Mouse (Mus musculus): ENCODE measurements around the gene Tiam2. TPM values are rescaled to one million over a fixed set of nuclear protein-coding genes. Genes with fewer than 3 reads are reported as not detected.

The Tiam2 gene
- polyA plus RNA-seq, 1 experiment from 2014 or later = 3.2 TPM

- Histone ChIP-seq H3K9ac (ENCODE audit: low read depth, low read length) (no peak overlapping the region), H3K9me3 (replicated peaks; ENCODE audit: control insufficient read depth, low read length) (no peaks in the 10 kb centered on the region), H3K4me3 (ENCODE audit: low read depth, low read length) (no peak overlapping the region), H3K4me1 (ENCODE audit: control insufficient read depth, insufficient read depth, low read length) (no peaks in the 10 kb centered on the region), H3K27ac (ENCODE audit: low read depth, low read length) (no peak overlapping the region), H3K36me3 (ENCODE audit: control insufficient read depth, insufficient read depth, low read length) (no peaks in the 10 kb centered on the region), H3K27me3 (ENCODE audit: control insufficient read depth, insufficient read depth, low read length) (peaks cover 6% of the 10 kb centered on the region; the same call in 1 of the 2 replicates), H3K4me2 (no peak overlapping the region)
- ATAC-seq (replicated peaks; ENCODE audit: insufficient number of reproducible peaks, low FRiP score, low TSS enrichment) = no peak
- 75% methylated on average over 7 of the region's 7 CpGs for WGBS (ENCODE audit: insufficient replicate concordance)
Observed at GRCm38 (mm10) chr17:3331721-3332461, 5.5 kb downstream of the Tiam2 start.

- Histone ChIP-seq H3K27me3 (ENCODE audit: control insufficient read depth, insufficient read depth, low read length) (no peaks in the 10 kb centered on the region), H3K9ac (ENCODE audit: low read depth, low read length) (no peak overlapping the region), H3K36me3 (ENCODE audit: control insufficient read depth, insufficient read depth, low read length) (no peaks in the 10 kb centered on the region), H3K4me3 (ENCODE audit: low read depth, low read length) (no peak overlapping the region), H3K9me3 (replicated peaks; ENCODE audit: control insufficient read depth, low read length) (no peaks in the 10 kb centered on the region), H3K4me2 (no peak overlapping the region), H3K4me1 (ENCODE audit: control insufficient read depth, insufficient read depth, low read length) (no peaks in the 10 kb centered on the region), H3K27ac (ENCODE audit: low read depth, low read length) (no peak overlapping the region)
- 78% methylated on average over 7 of the region's 7 CpGs for WGBS (ENCODE audit: insufficient replicate concordance)
- ATAC-seq (replicated peaks; ENCODE audit: insufficient number of reproducible peaks, low FRiP score, low TSS enrichment) = no peak
Observed at GRCm38 (mm10) chr17:3336161-3336739, 9.9 kb downstream of the Tiam2 start.

- Histone ChIP-seq H3K27me3 (ENCODE audit: control insufficient read depth, insufficient read depth, low read length) (no peaks in the 10 kb centered on the region), H3K4me3 (ENCODE audit: low read depth, low read length) (no peak overlapping the region), H3K4me1 (ENCODE audit: control insufficient read depth, insufficient read depth, low read length) (no peaks in the 10 kb centered on the region), H3K36me3 (ENCODE audit: control insufficient read depth, insufficient read depth, low read length) (no peaks in the 10 kb centered on the region), H3K27ac (ENCODE audit: low read depth, low read length) (no peak overlapping the region), H3K4me2 (no peak overlapping the region), H3K9me3 (replicated peaks; ENCODE audit: control insufficient read depth, low read length) (no peaks in the 10 kb centered on the region), H3K9ac (ENCODE audit: low read depth, low read length) (no peak overlapping the region)
- 87% methylated on average over 7 of the region's 7 CpGs for WGBS (ENCODE audit: insufficient replicate concordance)
- no peak for ATAC-seq (replicated peaks; ENCODE audit: insufficient number of reproducible peaks, low FRiP score, low TSS enrichment)
Observed at GRCm38 (mm10) chr17:3336887-3337524, 10.6 kb downstream of the Tiam2 start.

GRCm38 (mm10) chr17:3337525-3337888 lies 11.1 kb downstream of the Tiam2 start:
- H3K4me2 ChIP-seq = no peak overlapping the region
- no peaks in the 10 kb centered on the region for H3K4me1 ChIP-seq (ENCODE audit: control insufficient read depth, insufficient read depth, low read length)
- no peak overlapping the region for H3K27ac ChIP-seq (ENCODE audit: low read depth, low read length)
- H3K9me3 ChIP-seq (replicated peaks; ENCODE audit: control insufficient read depth, low read length) = no peaks in the 10 kb centered on the region
- no peaks in the 10 kb centered on the region for H3K36me3 ChIP-seq (ENCODE audit: control insufficient read depth, insufficient read depth, low read length)
- H3K4me3 ChIP-seq (ENCODE audit: low read depth, low read length) = no peak overlapping the region
- H3K9ac ChIP-seq (ENCODE audit: low read depth, low read length) = no peak overlapping the region
- H3K27me3 ChIP-seq (ENCODE audit: control insufficient read depth, insufficient read depth, low read length) = no peaks in the 10 kb centered on the region
- WGBS (ENCODE audit: insufficient replicate concordance) = 81% methylated on average over 4 of the region's 4 CpGs
- ATAC-seq (replicated peaks; ENCODE audit: insufficient number of reproducible peaks, low FRiP score, low TSS enrichment) = no peak

- Histone ChIP-seq H3K27me3 (ENCODE audit: control insufficient read depth, insufficient read depth, low read length) (no peaks in the 10 kb centered on the region), H3K4me3 (ENCODE audit: low read depth, low read length) (no peak overlapping the region), H3K27ac (ENCODE audit: low read depth, low read length) (no peak overlapping the region), H3K36me3 (ENCODE audit: control insufficient read depth, insufficient read depth, low read length) (no peaks in the 10 kb centered on the region), H3K9ac (ENCODE audit: low read depth, low read length) (no peak overlapping the region), H3K9me3 (replicated peaks; ENCODE audit: control insufficient read depth, low read length) (no peaks in the 10 kb centered on the region), H3K4me1 (ENCODE audit: control insufficient read depth, insufficient read depth, low read length) (no peaks in the 10 kb centered on the region), H3K4me2 (no peak overlapping the region)
- ATAC-seq (replicated peaks; ENCODE audit: insufficient number of reproducible peaks, low FRiP score, low TSS enrichment) = no peak; the same call in 1 of the 2 replicates
- 74% methylated on average over 7 of the region's 7 CpGs for WGBS (ENCODE audit: insufficient replicate concordance)
Observed at GRCm38 (mm10) chr17:3338821-3339220, 12.4 kb downstream of the Tiam2 start.

- H3K4me2 ChIP-seq = no peak overlapping the region
- no peaks in the 10 kb centered on the region for H3K27me3 ChIP-seq (ENCODE audit: control insufficient read depth, insufficient read depth, low read length)
- ATAC-seq (replicated peaks; ENCODE audit: insufficient number of reproducible peaks, low FRiP score, low TSS enrichment) = no peak
- H3K4me1 ChIP-seq (ENCODE audit: control insufficient read depth, insufficient read depth, low read length) = no peaks in the 10 kb centered on the region
- H3K9me3 ChIP-seq (replicated peaks; ENCODE audit: control insufficient read depth, low read length) = no peaks in the 10 kb centered on the region
- H3K9ac ChIP-seq (ENCODE audit: low read depth, low read length) = no peak overlapping the region
- H3K4me3 ChIP-seq (ENCODE audit: low read depth, low read length) = no peak overlapping the region
- no peak overlapping the region for H3K27ac ChIP-seq (ENCODE audit: low read depth, low read length)
- 75% methylated on average over 7 of the region's 7 CpGs for WGBS (ENCODE audit: insufficient replicate concordance)
- H3K36me3 ChIP-seq (ENCODE audit: control insufficient read depth, insufficient read depth, low read length) = no peaks in the 10 kb centered on the region
Observed at GRCm38 (mm10) chr17:3344872-3345271, 18.5 kb downstream of the Tiam2 start.

GRCm38 (mm10) chr17:3345276-3345885 lies 19.0 kb downstream of the Tiam2 start:
- no peaks in the 10 kb centered on the region for H3K9me3 ChIP-seq (replicated peaks; ENCODE audit: control insufficient read depth, low read length)
- no peak overlapping the region for H3K4me2 ChIP-seq
- 77% methylated on average over 12 of the region's 12 CpGs for WGBS (ENCODE audit: insufficient replicate concordance)
- H3K27me3 ChIP-seq (ENCODE audit: control insufficient read depth, insufficient read depth, low read length) = no peaks in the 10 kb centered on the region
- no peaks in the 10 kb centered on the region for H3K4me1 ChIP-seq (ENCODE audit: control insufficient read depth, insufficient read depth, low read length)
- H3K27ac ChIP-seq (ENCODE audit: low read depth, low read length) = no peak overlapping the region
- H3K4me3 ChIP-seq (ENCODE audit: low read depth, low read length) = no peak overlapping the region
- no peak for ATAC-seq (replicated peaks; ENCODE audit: insufficient number of reproducible peaks, low FRiP score, low TSS enrichment)
- no peak overlapping the region for H3K9ac ChIP-seq (ENCODE audit: low read depth, low read length)
- no peaks in the 10 kb centered on the region for H3K36me3 ChIP-seq (ENCODE audit: control insufficient read depth, insufficient read depth, low read length)

- no peaks in the 10 kb centered on the region for H3K4me1 ChIP-seq (ENCODE audit: control insufficient read depth, insufficient read depth, low read length)
- H3K27ac ChIP-seq (ENCODE audit: low read depth, low read length) = no peak overlapping the region
- no peaks in the 10 kb centered on the region for H3K27me3 ChIP-seq (ENCODE audit: control insufficient read depth, insufficient read depth, low read length)
- H3K4me3 ChIP-seq (ENCODE audit: low read depth, low read length) = no peak overlapping the region
- no peaks in the 10 kb centered on the region for H3K9me3 ChIP-seq (replicated peaks; ENCODE audit: control insufficient read depth, low read length)
- WGBS (ENCODE audit: insufficient replicate concordance) = 63% methylated on average over 2 of the region's 2 CpGs
- ATAC-seq (replicated peaks; ENCODE audit: insufficient number of reproducible peaks, low FRiP score, low TSS enrichment) = no peak
- no peak overlapping the region for H3K4me2 ChIP-seq
- no peak overlapping the region for H3K9ac ChIP-seq (ENCODE audit: low read depth, low read length)
- H3K36me3 ChIP-seq (ENCODE audit: control insufficient read depth, insufficient read depth, low read length) = no peaks in the 10 kb centered on the region
Observed at GRCm38 (mm10) chr17:3347800-3348199, 21.4 kb downstream of the Tiam2 start.
